In genomic region chr12:83768235-83768899, GRCm38 (mm10) we compare ENCODE assay signal across 18 mouse cellular contexts. TPM values are rescaled to one million over a fixed set of nuclear protein-coding genes. Genes with fewer than 3 reads are reported as not detected.
DNase-seq lines count a peak whose midpoint lies in the region; ATAC-seq and TF ChIP-seq lines count a peak whose summit lies in the region.
"Had no signal": no experiment of that assay in that cellular context is flagged by ENCODE, and none has a peak within 500 bp of the region (broad histone marks: within the 10 kb centered on the region; RNA-seq: fewer than 3 reads in every experiment).

No protein-coding gene starts in this region.

- H3K36me3 ChIP-seq in myocyte (ENCODE audit: control insufficient read depth, insufficient read depth): no peaks in the 10 kb centered on the region
- H3K36me3 ChIP-seq: hindbrain, embryonic 13.5 days; limb, embryonic 13.5 days had no signal

- H3ac ChIP-seq in myocyte (ENCODE audit: control insufficient read depth, insufficient read length): no peak overlapping the region

- H3K4me3 ChIP-seq in myocyte: no peak overlapping the region
- H3K4me3 ChIP-seq: hindbrain, embryonic 13.5 days; limb, embryonic 13.5 days had no signal

- DNase-seq in adipocyte (ENCODE audit: low spot score): peak; percentile 22
- DNase-seq in kidney, adult 11 months: peak; percentile 57
- DNase-seq in kidney, postnatal 10 days: peak; percentile 72
- no peak for DNase-seq in lung, postnatal 10 days
- DNase-seq in cerebellum, postnatal 4 days (ENCODE audit: low spot score in 2 of 2): no peak
- DNase-seq: adrenal gland, postnatal 14 days; cerebellum, adult 8-10 months; gastrocnemius, postnatal 14 days; heart, postnatal 10 days; layer of hippocampus, postnatal 36 days; lung, adult 18-20 months; midbrain, embryonic 14.5 days; right cerebral cortex, postnatal 4 days; thymus, postnatal 14 days had no signal

- no peaks in the 10 kb centered on the region for H3K79me2 ChIP-seq in myocyte (ENCODE audit: control insufficient read depth, insufficient read depth)

- no peak for TF ChIP-seq POLR2A in myocyte (IDR thresholded peaks at IDR 0.05; ENCODE audit: insufficient read length, low read depth)

- H3K4me2 ChIP-seq in myocyte (ENCODE audit: low read depth): peak overlapping the region; percentile 24
- H3K4me2 ChIP-seq: hindbrain, embryonic 13.5 days; limb, embryonic 13.5 days had no signal

- no peak for ATAC-seq in monocyte, adult 5-6 weeks (replicated peaks; ENCODE audit: insufficient number of reproducible peaks, low FRiP score, low TSS enrichment, poor library complexity, severe bottlenecking)

- no peaks in the 10 kb centered on the region for H3K27me3 ChIP-seq in myocyte (ENCODE audit: control insufficient read depth, insufficient read depth, insufficient read length)

TF ChIP-seq in myocyte, 11 proteins besides CTCF, POLR2A, EP300 and RAD21:
- no peak for TF ChIP-seq E2F4 (IDR thresholded peaks at IDR 0.05; ENCODE audit: insufficient read depth)
- no peak for TF ChIP-seq MYOG (IDR thresholded peaks at IDR 0.05; ENCODE audit: control insufficient read depth in 1 of 3, insufficient read depth in 1 of 3, insufficient read length in 2 of 3, low read depth in 2 of 3)
- no peak for TF ChIP-seq POLR2AphosphoS2 (IDR thresholded peaks at IDR 0.05; ENCODE audit: insufficient read length, low read depth)
- no peak for TF ChIP-seq TCF3 (IDR thresholded peaks at IDR 0.05; ENCODE audit: insufficient read length, low read depth)
- no peak for TF ChIP-seq USF1 (IDR thresholded peaks at IDR 0.05; ENCODE audit: low read depth)
- no peak for TF ChIP-seq SRF (IDR thresholded peaks at IDR 0.05; ENCODE audit: control insufficient read depth, insufficient read length, low read depth)
- no peak for TF ChIP-seq TCF12 (IDR thresholded peaks at IDR 0.05; ENCODE audit: insufficient read depth, poor library complexity, severe bottlenecking)
- TF ChIP-seq REST (IDR thresholded peaks at IDR 0.05; ENCODE audit: insufficient read depth, insufficient read length): no peak
- no peak for TF ChIP-seq MAX (IDR thresholded peaks at IDR 0.05; ENCODE audit: low read depth)
- no peak for TF ChIP-seq CEBPB (IDR thresholded peaks at IDR 0.05; ENCODE audit: insufficient read depth, poor library complexity, severe bottlenecking)
- no peak for TF ChIP-seq MYOD1 (IDR thresholded peaks at IDR 0.05; ENCODE audit: control insufficient read depth in 1 of 3, insufficient read length in 2 of 3, low read depth in 2 of 3)

RNA-seq across cellular contexts. Expression of gene Papln, which starts 4.9 kb away (rescaled TPM):
- polyA plus RNA-seq in myocyte (2012; fragmentation: generic; extraction: Trizol): 0.04 TPM
- total RNA-seq in monocyte, adult 5-6 weeks (2017): not detected in 3 replicates

Comparison
In these comparisons a context has a peak if more than half of its experiments do, and no peak if none do; other contexts are left out.
1. DNase-seq: peak in adipocyte (single experiment), kidney, adult 11 months (single experiment) and kidney, postnatal 10 days (single experiment); none in lung, postnatal 10 days (single experiment) and cerebellum, postnatal 4 days (0 of 2).